Mouse (Mus musculus): ENCODE measurements around the gene Ywhag.

Gene Ywhag

GRCm38 (mm10) chr5:135934481-135935175, at the start of gene Ywhag:
Gene Ywhag (minus strand): TSS chr5:135934616.
- DNase-seq (ENCODE audit: low spot score), result peak; percentile 96

- peak; percentile 38 for DNase-seq (ENCODE audit: low spot score)
Measured at GRCm38 (mm10) chr5:135982398-135982797, 48.0 kb upstream of the Ywhag start.

- DNase-seq (ENCODE audit: low spot score), result no peak
Measured at GRCm38 (mm10) chr5:135979904-135980303, 45.5 kb upstream of the Ywhag start, which contains the start of gene Zp3. Gene Zp3 (plus strand): TSS chr5:135980099.

- DNase-seq (ENCODE audit: low spot score), result no peak
Measured at GRCm38 (mm10) chr5:135979381-135979780, 45.0 kb upstream of the Ywhag start.

- no peak for DNase-seq (ENCODE audit: low spot score)
Measured at GRCm38 (mm10) chr5:135975893-135976668, 41.7 kb upstream of the Ywhag start.

- no peak for DNase-seq (ENCODE audit: low spot score)
Measured at GRCm38 (mm10) chr5:135974365-135974764, 39.9 kb upstream of the Ywhag start, which contains the start of gene Ssc4d. Gene Ssc4d (minus strand): TSS chr5:135974531.

GRCm38 (mm10) chr5:135971876-135972275, 37.5 kb upstream of the Ywhag start:
- DNase-seq (ENCODE audit: low spot score), result no peak

- no peak for DNase-seq (ENCODE audit: low spot score)
Measured at GRCm38 (mm10) chr5:135970247-135970646, 35.8 kb upstream of the Ywhag start.

GRCm38 (mm10) chr5:135968781-135969180, 34.4 kb upstream of the Ywhag start:
- DNase-seq (ENCODE audit: low spot score), result no peak

- no peak for DNase-seq (ENCODE audit: low spot score)
Measured at GRCm38 (mm10) chr5:135966866-135967265, 32.5 kb upstream of the Ywhag start.

- DNase-seq (ENCODE audit: low spot score), result peak; percentile 34
Measured at GRCm38 (mm10) chr5:135965501-135965930, 31.1 kb upstream of the Ywhag start.

GRCm38 (mm10) chr5:135963280-135963627, 28.8 kb upstream of the Ywhag start:
- DNase-seq (ENCODE audit: low spot score), result no peak

GRCm38 (mm10) chr5:135962492-135963279, 28.3 kb upstream of the Ywhag start:
- DNase-seq (ENCODE audit: low spot score), result peak; percentile 83

GRCm38 (mm10) chr5:135962125-135962491, 27.7 kb upstream of the Ywhag start:
- DNase-seq (ENCODE audit: low spot score), result no peak

GRCm38 (mm10) chr5:135960909-135961635, 26.7 kb upstream of the Ywhag start:
- no peak for DNase-seq (ENCODE audit: low spot score)

GRCm38 (mm10) chr5:135959911-135960310, 25.5 kb upstream of the Ywhag start:
- no peak for DNase-seq (ENCODE audit: low spot score)

- DNase-seq (ENCODE audit: low spot score), result no peak
Measured at GRCm38 (mm10) chr5:135958367-135958766, 24.0 kb upstream of the Ywhag start.

GRCm38 (mm10) chr5:135957207-135957974, 23.0 kb upstream of the Ywhag start:
- DNase-seq (ENCODE audit: low spot score), result peak; percentile 70

GRCm38 (mm10) chr5:135956300-135957206, 22.1 kb upstream of the Ywhag start:
- no peak for DNase-seq (ENCODE audit: low spot score)

GRCm38 (mm10) chr5:135952830-135953229, 18.4 kb upstream of the Ywhag start:
- no peak for DNase-seq (ENCODE audit: low spot score)

Measured in ovary, postnatal 10 days (tissue).